Mouse (Mus musculus) thymus, adult 2 months (tissue): ENCODE measurements around the gene Prrt2. TPM values are rescaled to one million over a fixed set of nuclear protein-coding genes. Genes with fewer than 3 reads are reported as not detected.

Experiments used
- DNase-seq: peaks from one replicate; pipeline ENCODE4 v3.0.0; 2021
- H3K27ac ChIP-seq: fragments of 200-500 bp; 2 replicates; pipeline ENCODE4 v1.5.1; 2012; ENCODE audit warnings: low read length, control low read depth; ENCODE audit not compliant: control insufficient read depth, insufficient read depth
- H3K27me3 ChIP-seq: fragments of 200-500 bp; 2 replicates; pipeline ENCODE4 v1.6.1; 2012; ENCODE audit warnings: mild to moderate bottlenecking, low read length, moderate library complexity, mixed read lengths; ENCODE audit not compliant: control insufficient read depth, insufficient read depth
- H3K36me3 ChIP-seq: fragments of 200-500 bp; 2 replicates; pipeline ENCODE4 v1.6.1; 2012; ENCODE audit warnings: mild to moderate bottlenecking, low read length, moderate library complexity; ENCODE audit not compliant: control insufficient read depth, insufficient read depth
- H3K4me1 ChIP-seq: fragments of 200-500 bp; replicated peaks from 2 replicates; pipeline ENCODE4 v1.6.1; 2012; ENCODE audit warnings: low read length; ENCODE audit not compliant: control insufficient read depth, insufficient read depth
- H3K4me3 ChIP-seq: fragments of 200-500 bp; 2 replicates; pipeline ENCODE4 v1.5.1; 2012; ENCODE audit warnings: mild to moderate bottlenecking, low read length, control low read depth, moderate library complexity; ENCODE audit not compliant: control insufficient read depth, insufficient read depth
- CTCF ChIP-seq: fragments of 200-500 bp; IDR thresholded peaks from 2 replicates; pipeline ENCODE4 v1.5.1; 2012; ENCODE audit warnings: mild to moderate bottlenecking, control low read depth, low read length, moderate library complexity, borderline replicate concordance; ENCODE audit not compliant: control insufficient read depth, poor library complexity, insufficient read depth; ENCODE audit errors: extremely low read depth
- POLR2A ChIP-seq: fragments of 200-500 bp; IDR thresholded peaks from 2 replicates; pipeline ENCODE4 v1.6.1; 2012; ENCODE audit warnings: mild to moderate bottlenecking, low read length, control low read depth, moderate library complexity; ENCODE audit not compliant: control insufficient read depth, poor library complexity, insufficient read depth; ENCODE audit errors: extremely low read depth
- WGBS: fragments of 180-500 bp; shearing (Covaris S2); methylation state at CpG from one replicate; pipeline ENCODE4 v1.1.7; 2018; 5-methylcytosine and 5-hydroxymethylcytosine counted together
- polyA plus RNA-seq: library from polyadenylated mRNA; depleted of rRNA; stranded (reverse); fragments of >200 nt; gene quantifications from 2 replicates; pipeline ENCODE4 v1.2.3, GENCODE M21; 2012

Prrt2 gene
- polyA plus RNA-seq, 1 experiment: 53.1 TPM

- peaks cover 38% of the 10 kb centered on the region for H3K4me1 ChIP-seq
- no peak for DNase-seq
- no peak overlapping the region for H3K27ac ChIP-seq
- no peak for TF ChIP-seq POLR2A
- no peak for TF ChIP-seq CTCF
- WGBS: 97% methylated on average over 6 of the region's 6 CpGs
- no peak overlapping the region for H3K4me3 ChIP-seq
- no peaks in the 10 kb centered on the region for H3K36me3 ChIP-seq
- H3K27me3 ChIP-seq: no peaks in the 10 kb centered on the region
These were observed 7.6 kb downstream of the Prrt2 start for GRCm38 (mm10) chr7:127013385-127013784.

- no peak for TF ChIP-seq POLR2A
- no peak for TF ChIP-seq CTCF
- 96% methylated on average over 10 of the region's 10 CpGs for WGBS
- no peak for DNase-seq
- Histone ChIP-seq H3K4me3 (no peak overlapping the region), H3K4me1 (peaks cover 34% of the 10 kb centered on the region), H3K36me3 (no peaks in the 10 kb centered on the region), H3K27ac (no peak overlapping the region), H3K27me3 (no peaks in the 10 kb centered on the region)
These were observed 8.2 kb downstream of the Prrt2 start for GRCm38 (mm10) chr7:127012845-127013244.

- no peak overlapping the region for H3K4me3 ChIP-seq
- WGBS: 96% methylated on average over 6 of the region's 6 CpGs
- DNase-seq: no peak
- H3K4me1 ChIP-seq: peaks cover 30% of the 10 kb centered on the region
- no peaks in the 10 kb centered on the region for H3K27me3 ChIP-seq
- no peaks in the 10 kb centered on the region for H3K36me3 ChIP-seq
- H3K27ac ChIP-seq: no peak overlapping the region
- TF ChIP-seq CTCF (no peak), POLR2A (no peak)
These were observed 8.6 kb downstream of the Prrt2 start for GRCm38 (mm10) chr7:127012374-127012773.

GRCm38 (mm10) chr7:127011717-127012116, 9.3 kb downstream of the Prrt2 start:
- Histone ChIP-seq H3K4me1 (peaks cover 30% of the 10 kb centered on the region), H3K4me3 (no peak overlapping the region), H3K36me3 (no peaks in the 10 kb centered on the region), H3K27me3 (no peaks in the 10 kb centered on the region), H3K27ac (no peak overlapping the region)
- no peak for DNase-seq
- WGBS: 89% methylated on average over 2 of the region's 2 CpGs
- TF ChIP-seq CTCF (no peak), POLR2A (no peak)

GRCm38 (mm10) chr7:127011051-127011450, 10.0 kb downstream of the Prrt2 start:
- no peak overlapping the region for H3K27ac ChIP-seq
- H3K4me1 ChIP-seq: peaks cover 27% of the 10 kb centered on the region
- H3K27me3 ChIP-seq: no peaks in the 10 kb centered on the region
- H3K36me3 ChIP-seq: no peaks in the 10 kb centered on the region
- no peak overlapping the region for H3K4me3 ChIP-seq
- no peak for TF ChIP-seq CTCF
- no peak for TF ChIP-seq POLR2A
- 94% methylated on average over 2 of the region's 2 CpGs for WGBS
- DNase-seq: no peak

- WGBS: 90% methylated on average over 17 of the region's 17 CpGs
- Histone ChIP-seq H3K36me3 (no peaks in the 10 kb centered on the region), H3K27ac (no peak overlapping the region), H3K4me1 (peaks cover 15% of the 10 kb centered on the region), H3K4me3 (no peak overlapping the region), H3K27me3 (no peaks in the 10 kb centered on the region)
- TF ChIP-seq POLR2A: no peak
- no peak for TF ChIP-seq CTCF
- no peak for DNase-seq
These were observed 11.5 kb downstream of the Prrt2 start for GRCm38 (mm10) chr7:127009307-127010085.
